Mouse (Mus musculus) testis, adult 2 months (tissue): Measurements from ENCODE around the gene Slc39a11.

ENCODE experiments used
- CTCF ChIP-seq: fragments of 200-500 bp; IDR thresholded peaks from 2 replicates; pipeline ENCODE4 v1.5.1; 2012; ENCODE audit warnings: low read depth, mild to moderate bottlenecking, inconsistent platforms, low read length, moderate library complexity; ENCODE audit not compliant: control insufficient read depth, insufficient read depth, insufficient replicate concordance
- POLR2A ChIP-seq: fragments of 200-500 bp; IDR thresholded peaks from 2 replicates; pipeline ENCODE4 v1.6.1; 2012; ENCODE audit warnings: low read depth, mild to moderate bottlenecking, inconsistent platforms, low read length, moderate library complexity; ENCODE audit not compliant: control insufficient read depth

DNA sequence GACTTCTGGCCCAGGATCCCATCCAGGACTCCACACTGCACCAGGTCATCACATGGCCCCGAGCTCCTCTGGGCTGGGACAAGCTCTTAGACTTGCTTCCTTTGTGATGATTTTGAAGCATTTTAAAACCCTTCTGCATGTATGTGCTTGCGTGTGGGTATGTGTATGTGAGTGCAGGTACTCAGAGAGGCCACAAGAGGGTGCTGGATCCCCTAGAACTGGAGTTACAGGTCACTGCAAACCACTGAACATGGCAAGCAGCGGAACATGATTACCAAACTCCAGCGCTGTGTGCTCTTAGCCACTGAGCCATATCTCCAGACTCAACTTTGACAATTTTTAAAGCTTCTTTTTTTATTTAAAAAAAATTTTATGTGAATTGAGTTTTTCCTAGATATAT lies 249.0 kb downstream of the Slc39a11 start:
- TF ChIP-seq POLR2A (no peak), CTCF (peak; percentile 22; the same call in 1 of the 2 replicates)
